Mouse (Mus musculus) ovary, adult 10 weeks (tissue): Measurements from ENCODE around the gene Ubox5. TPM values are rescaled to one million over a fixed set of nuclear protein-coding genes. Genes with fewer than 3 reads are reported as not detected.

Experiments
- polyA plus RNA-seq: library from polyadenylated mRNA; stranded (reverse); fragments of 350-450 nt; fragmentation: Illumina TruSeq; extraction: RNeasy Lipid Tissue Mini Kit (QIAGEN cat#74804); gene quantifications from one replicate; pipeline ENCODE4 v1.2.3, GENCODE M21; 2014

Gene Ubox5
- 7.9 TPM for polyA plus RNA-seq

GRCm38 (mm10) chr2:130629839-130630203, at the start of gene Ubox5, which contains the start of gene Fastkd5:
Gene Ubox5, minus strand, starts transcription at chr2:130630038.
Gene Fastkd5, minus strand, starts transcription at chr2:130630027.

GRCm38 (mm10) chr2:130667559-130667958, 37.7 kb upstream of the Ubox5 start, which contains the start of gene Itpa:
Gene Itpa, plus strand, starts transcription at chr2:130667610.

GRCm38 (mm10) chr2:130664102-130664701, 34.4 kb upstream of the Ubox5 start, which contains the start of gene Ddrgk1:
Gene Ddrgk1, minus strand, starts transcription at chr2:130664659.

GRCm38 (mm10) chr2:130642684-130643369, 13.0 kb upstream of the Ubox5 start, which contains the start of gene Lzts3:
Gene Lzts3, minus strand, starts transcription at chr2:130642803.

GRCm38 (mm10) chr2:130582552-130582951, 47.3 kb downstream of the Ubox5 start, which contains the start of gene Avp:
Gene Avp, minus strand, starts transcription at chr2:130582554.

GRCm38 (mm10) chr2:130575873-130576272, 54.0 kb downstream of the Ubox5 start, which contains the start of gene Oxt:
Gene Oxt, plus strand, starts transcription at chr2:130576173.

GRCm38 (mm10) chr2:130563212-130564055, 66.4 kb downstream of the Ubox5 start, which contains the start of gene Mrps26:
Gene Mrps26, plus strand, starts transcription at chr2:130563742.

Other genes with a start within 250 kb of the Ubox5 start
- 2.6 TPM for gene Cpxm1, start 232.5 kb downstream of the Ubox5 start, polyA plus RNA-seq
- gene Gm28372, start 224.8 kb downstream of the Ubox5 start, polyA plus RNA-seq, result not detected
- not detected for gene 1700020A23Rik, start 224.8 kb downstream of the Ubox5 start, polyA plus RNA-seq
- not detected for gene Tmem239, start 223.6 kb downstream of the Ubox5 start, polyA plus RNA-seq
- gene Vps16, start 205.7 kb downstream of the Ubox5 start, polyA plus RNA-seq, result 15.9 TPM
- 5.3 TPM for gene Pced1a, start 205.3 kb downstream of the Ubox5 start, polyA plus RNA-seq
- 185 TPM for gene Ptpra, start 179.8 kb downstream of the Ubox5 start, polyA plus RNA-seq
- gene Mrps26, start 66.3 kb downstream of the Ubox5 start, polyA plus RNA-seq, result 1.1 TPM
- not detected for gene Oxt, start 53.9 kb downstream of the Ubox5 start, polyA plus RNA-seq
- gene Avp, start 47.5 kb downstream of the Ubox5 start, polyA plus RNA-seq, result not detected
- 28.9 TPM for gene Fastkd5, start within 50 bp of the Ubox5 start, polyA plus RNA-seq
- 1.4 TPM for gene Lzts3, start 12.8 kb upstream of the Ubox5 start, polyA plus RNA-seq
- gene Ddrgk1, start 34.6 kb upstream of the Ubox5 start, polyA plus RNA-seq, result 6.7 TPM
- 42.6 TPM for gene Itpa, start 37.6 kb upstream of the Ubox5 start, polyA plus RNA-seq
- 0.46 TPM for gene Slc4a11, start 67.5 kb upstream of the Ubox5 start, polyA plus RNA-seq